Mouse (Mus musculus): Measurements from ENCODE around the gene Wasl. TPM values are rescaled to one million over a fixed set of nuclear protein-coding genes. Genes with fewer than 3 reads are reported as not detected.

Gene Wasl
- total RNA-seq, 2 experiments from 2014 or later: 48.4 to 53.4 TPM

DNA sequence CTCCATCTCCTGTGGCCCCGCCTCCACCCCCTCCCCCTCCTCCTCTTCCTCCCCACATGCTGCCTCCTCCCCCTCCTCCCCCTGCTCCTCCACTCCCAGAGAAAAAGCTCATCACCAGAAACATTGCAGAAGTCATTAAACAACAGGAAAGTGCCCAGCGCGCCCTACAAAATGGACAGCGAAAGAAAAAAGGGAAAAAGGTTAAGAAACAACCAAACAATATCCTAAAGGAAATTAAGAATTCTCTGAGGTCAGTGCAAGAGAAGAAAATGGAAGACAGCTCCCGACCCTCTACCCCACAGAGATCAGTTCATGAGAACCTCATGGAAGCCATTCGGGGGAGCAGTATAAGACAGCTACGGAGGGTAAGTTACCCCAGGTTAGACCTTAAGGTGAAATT lies 60.5 kb downstream of the Wasl start:
- DNase-seq: no peak

DNA sequence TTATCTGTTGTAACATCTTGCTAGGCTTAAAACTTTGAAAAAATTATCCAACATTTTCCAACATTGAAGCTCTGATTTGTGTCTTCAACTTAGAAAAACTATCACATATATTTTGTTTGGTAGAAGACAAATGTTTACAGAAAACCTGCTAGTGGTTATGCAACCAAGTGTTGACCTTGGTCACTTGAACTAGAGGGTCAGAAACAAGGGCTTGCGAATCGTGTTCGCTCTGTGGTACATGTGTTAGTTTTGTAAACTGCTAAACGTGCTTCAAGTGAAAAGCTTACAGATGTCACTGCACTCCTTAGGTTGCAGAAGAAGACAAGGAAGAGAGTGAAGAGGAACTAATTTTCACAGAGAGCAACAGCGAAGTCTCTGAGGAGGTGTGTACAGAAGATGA lies 61.8 kb downstream of the Wasl start:
- DNase-seq: no peak

DNA sequence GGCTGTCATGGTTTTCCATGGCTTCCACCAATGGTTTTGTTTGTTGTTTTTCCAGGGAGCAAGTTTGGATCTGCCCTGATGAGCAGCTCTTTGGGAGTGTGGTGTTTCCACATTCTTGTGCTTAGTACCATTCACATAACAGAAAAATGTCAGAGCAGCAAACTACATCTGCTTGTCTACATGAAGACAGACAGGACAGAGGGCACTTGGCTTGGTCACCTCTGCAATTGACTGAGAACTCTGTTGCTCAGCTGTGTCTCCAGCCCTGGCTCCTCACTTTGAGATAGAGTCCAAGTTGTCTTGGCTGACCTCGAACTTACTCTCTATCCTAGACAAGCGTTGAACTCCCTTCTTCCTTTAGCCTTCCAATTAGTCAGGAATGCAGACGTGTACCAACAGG lies 62.5 kb downstream of the Wasl start:
- no peak for DNase-seq

DNA sequence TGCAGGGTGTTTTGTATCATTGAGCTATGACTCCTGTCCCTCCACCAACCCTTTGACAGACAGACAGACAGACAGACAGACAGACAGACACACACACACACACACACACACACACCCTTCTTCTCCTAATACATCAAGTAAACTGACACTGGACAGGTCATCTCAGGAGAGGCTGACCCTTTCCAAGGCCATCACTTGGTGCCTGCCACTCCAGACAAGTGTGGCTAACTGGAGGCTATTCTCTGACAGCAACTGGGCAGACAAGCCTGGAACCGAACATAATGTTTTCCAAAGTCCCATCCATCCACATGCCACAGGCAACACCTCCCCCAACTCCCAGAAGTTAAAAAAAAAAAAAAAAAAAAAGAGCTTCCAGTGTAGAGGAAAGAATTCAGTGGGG lies 63.1 kb downstream of the Wasl start:
- DNase-seq: peak; percentile 3

DNA sequence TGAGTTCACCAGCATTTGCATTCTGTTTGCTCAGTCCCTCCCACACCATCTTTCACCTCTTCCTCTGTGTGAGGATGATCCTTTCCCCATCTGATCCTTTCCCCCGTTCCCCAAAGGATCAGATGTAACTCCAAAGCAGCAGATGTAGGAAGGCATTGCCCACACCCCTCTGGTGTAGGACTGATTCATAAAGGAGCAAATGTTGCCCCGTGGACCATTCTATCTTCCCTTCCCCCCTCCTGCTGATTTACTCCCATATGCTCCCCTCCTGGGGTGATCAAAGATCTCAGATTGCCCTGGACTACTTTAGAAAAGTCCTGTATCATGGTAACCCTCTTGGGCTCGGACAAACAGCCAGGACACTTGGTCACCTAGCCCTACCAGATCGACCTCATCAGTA lies 64.1 kb downstream of the Wasl start:
- DNase-seq: no peak

DNA sequence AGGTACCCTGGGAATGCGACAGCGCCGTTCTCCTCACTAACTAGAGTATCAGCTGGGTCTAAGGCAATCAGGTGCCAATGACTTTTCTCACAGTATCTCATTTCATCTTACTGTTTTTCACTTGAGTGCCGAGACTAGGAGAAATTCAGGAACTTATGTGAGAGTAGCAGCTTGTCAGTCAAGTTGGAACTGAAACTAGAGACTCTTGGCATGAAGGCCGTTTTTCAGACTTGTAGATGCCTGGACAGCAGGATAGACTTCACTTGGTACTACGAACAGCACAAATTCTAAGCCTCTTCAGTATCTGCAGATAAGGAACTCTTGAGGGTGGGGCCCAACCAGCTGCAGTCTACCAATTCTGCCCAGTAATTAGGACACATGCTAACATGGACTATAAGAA lies 64.7 kb downstream of the Wasl start:
- DNase-seq: no peak

DNA sequence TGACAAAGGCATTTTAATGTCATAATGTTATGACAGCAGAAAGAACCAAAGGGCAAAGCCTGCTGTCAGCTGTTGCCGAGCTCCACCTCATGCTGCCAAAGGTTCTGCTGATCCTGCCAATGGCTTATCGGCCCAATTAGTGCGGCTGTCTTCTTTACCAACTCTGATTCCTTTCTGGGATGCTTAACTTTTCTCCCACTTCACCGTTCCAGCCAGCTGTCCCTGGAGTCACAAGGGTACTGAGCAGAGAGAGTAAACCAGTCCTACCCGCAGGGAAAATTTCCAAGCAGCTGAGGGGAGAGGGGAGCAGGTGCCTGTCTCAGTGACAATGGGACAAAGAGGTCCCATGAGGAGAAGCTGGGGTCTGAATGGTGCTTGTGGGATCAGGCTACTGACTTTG lies 65.2 kb downstream of the Wasl start:
- no peak for DNase-seq

DNA sequence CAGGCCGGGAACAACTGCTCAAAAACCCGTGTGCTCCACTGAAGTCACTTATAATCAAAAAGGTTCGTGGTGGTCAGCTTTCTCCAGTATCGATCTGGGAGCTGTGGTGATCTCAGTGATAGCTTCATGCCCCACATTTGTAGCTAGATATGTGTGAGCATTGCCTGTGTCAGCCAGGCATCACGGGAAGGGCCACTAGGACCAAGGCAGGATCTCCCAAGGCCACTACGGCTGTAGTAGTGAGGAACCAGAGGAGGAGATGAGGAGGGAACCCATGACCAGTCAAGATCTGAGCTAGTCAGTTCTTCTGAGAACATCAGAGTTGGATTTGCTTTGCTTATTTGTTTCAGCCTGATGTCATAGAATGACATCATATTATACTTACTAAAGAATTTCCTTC lies 65.6 kb downstream of the Wasl start:
- DNase-seq: no peak

DNA sequence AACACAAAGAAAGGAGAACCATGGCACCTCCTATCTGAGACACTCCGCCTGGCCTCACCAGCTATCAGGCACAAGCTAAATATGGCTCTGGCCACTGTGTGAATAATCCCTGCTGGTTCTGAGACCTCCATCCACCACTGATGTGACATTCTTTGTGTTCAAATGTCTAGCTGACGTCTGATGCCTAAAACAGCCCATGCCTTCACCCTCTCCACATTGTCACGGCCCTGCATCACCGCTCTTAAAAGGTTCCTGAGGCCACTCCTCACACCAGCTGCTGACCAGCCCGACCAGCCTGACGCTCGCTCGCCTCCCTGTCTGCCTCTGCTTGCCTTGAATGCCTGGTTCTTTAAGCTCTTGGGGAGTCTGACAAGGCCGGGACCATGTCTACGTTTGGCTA lies 67.3 kb downstream of the Wasl start, which contains the start of gene Lmod2:
Gene Lmod2 (plus strand): TSS at position 263 of the 400 bp plus-strand sequence.
- DNase-seq: no peak

DNA sequence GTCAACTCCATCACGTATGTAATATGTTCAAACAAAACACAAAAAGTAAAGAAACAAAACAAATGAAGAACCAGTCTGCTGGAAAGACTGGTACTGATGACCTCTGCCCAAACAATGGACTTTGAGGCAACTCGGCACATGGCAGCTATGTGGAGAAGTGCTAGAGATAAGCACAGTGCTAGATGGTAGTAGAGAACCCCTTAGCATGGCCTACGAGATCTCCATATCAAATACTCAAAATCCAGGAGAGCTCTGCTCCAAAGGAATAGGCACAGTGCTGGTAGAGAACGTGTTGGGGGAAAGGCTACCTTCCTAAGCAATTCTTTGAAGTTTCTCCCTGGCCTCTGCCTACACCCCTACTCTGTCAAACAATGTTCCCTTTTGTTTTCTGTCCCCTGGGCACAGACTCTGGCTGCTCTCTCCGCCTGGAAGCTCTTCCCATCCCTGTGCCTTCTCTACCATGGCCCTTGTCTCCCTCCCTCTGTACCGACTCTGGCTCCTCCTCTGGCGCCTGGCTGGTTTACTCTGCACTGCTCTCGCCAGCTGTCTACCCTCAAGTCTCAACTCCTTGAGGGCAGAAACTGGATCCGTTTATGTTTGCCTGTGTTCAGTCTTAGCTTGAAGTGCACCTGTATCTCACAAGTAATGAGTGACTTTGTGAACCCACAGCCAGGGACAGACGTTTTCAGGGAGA lies 73.1 kb downstream of the Wasl start:
- no peak for DNase-seq

DNA sequence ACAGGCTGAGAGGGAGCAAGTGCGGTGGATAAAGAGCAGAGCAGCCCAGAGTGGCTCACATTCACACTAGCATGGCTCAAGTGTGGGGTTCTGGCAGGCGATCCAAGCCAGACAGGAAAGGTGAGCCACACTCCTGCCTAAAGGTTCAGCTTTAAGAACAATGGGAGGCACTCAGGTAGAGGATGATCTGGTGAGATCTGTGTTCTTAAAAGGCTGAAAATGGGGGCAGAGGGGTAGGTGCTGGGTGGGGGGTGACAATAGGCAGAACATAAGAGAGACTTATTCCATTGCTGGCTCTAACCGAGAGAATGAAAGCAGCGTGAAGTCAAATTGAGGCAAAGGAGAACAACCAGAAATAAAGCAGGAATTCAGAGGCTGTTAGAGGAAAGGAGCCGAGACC lies 74.5 kb downstream of the Wasl start:
- no peak for DNase-seq

DNA sequence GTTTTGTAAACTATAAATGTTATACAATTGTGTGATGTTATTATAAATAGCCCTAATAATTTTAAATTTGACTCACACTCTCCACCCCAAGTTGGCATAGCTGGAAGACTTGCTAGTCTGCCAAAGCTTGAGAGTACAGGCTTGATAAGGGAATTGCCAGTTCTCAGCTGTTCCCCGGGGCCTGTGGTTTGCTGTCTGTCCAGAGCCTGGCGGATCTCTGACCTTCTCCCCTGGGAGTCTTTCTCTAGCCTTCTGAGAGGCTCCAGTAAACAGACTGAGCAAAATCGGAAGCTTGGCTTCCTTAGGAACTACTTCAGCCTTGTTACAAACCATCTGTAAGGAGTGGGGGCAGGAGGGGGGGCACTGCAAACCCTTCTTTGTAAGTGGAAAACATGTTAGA lies 77.9 kb downstream of the Wasl start:
- DNase-seq: peak; percentile 60

DNA sequence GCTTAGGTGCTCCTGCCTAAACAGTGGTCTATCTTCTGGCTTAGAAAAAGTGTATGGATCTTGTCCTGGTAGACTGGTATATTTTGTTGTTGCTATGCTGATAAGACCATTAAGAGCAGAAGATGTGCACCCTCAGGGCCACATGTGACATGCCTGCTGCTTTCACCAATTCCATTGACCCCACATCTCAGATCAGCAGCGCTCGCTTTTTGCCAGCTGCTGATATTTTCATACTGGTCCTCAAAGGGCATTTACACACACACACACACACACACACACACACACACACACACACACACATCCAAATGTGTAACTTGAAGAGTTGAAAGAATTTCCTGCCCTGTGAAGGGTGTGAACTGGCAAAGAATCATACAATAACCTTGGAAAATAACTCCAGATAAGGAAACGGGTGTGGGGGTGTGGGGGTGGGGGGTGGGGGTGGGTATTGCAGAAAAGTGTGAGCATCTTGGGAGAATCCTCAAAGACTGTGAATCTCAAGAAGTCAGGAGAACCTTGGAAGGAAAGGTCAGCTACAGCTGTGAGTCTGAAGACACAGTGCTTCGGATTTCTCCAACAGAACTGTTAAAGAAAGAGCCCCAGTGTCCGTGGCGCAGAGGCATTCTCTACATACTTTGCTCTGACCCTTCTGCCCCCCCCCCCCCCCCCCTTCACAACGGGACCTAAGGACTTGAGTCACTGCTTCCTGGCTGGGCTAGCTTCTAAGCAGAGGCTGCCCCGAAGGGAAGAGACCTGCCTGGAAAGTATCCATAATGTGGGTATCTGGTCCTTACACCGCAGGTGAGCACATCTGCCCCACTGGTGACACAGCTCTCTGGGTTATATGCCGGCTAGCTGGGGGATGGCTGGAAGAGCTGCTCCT lies 79.1 kb downstream of the Wasl start:
- peak; percentile 13 for DNase-seq

DNA sequence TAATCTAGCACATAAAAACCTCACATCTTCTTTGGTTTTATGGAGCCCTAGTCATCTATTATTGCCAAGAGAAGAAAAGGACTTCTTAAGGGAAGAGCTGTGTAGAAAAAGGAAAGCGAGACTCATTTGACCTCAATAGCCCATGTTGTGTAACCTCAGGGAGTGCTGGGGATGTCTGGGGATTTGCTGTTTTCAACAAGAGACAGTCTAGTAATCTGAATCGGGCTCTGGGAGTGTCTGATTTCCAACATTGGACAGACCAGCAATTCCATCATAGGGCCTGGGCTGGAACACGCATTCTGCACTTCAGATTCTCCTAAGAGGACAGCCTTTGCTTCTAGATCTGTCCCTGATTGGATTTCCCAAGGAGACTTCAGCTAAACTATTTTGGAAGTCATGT lies 81.4 kb downstream of the Wasl start:
- DNase-seq: peak; percentile 18

DNA sequence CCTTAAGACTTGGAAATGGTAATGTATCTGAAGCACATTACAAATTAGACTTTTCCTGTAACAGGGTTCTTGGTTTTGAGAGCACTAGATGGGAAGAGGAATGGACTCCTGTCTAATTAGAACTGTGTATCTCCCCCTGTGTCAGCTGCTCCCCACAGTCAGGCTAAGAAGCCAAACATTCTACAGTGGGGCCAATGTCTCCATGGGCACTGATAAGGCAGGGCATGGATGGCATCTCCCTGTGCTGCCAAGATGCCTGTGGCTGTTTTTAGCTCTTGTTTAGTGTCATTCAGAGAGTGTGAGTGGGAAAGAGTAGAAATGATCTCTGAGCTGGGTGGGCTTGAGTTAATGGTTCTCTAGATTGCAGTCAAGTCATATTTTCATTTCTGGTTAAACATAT lies 91.5 kb downstream of the Wasl start:
- DNase-seq: no peak

DNA sequence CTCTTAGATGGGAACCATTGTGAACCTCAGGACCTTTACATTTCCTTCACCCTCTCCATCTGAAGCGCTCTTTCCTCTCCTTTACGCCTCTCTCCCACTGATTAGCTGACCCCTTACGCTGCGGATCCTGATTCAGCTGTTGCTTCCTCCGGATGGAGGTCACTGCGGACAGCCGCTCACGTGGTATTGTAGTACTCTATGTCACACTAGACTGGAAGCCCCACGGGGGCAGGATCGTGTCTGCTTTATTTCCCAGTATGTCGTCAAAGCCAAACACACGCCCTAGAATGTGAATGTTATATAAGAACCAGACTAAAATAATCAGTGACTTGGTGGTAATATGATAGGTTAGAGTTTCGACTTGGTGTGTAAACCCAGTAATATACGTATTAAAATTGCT lies 92.4 kb downstream of the Wasl start:
- DNase-seq: no peak

DNA sequence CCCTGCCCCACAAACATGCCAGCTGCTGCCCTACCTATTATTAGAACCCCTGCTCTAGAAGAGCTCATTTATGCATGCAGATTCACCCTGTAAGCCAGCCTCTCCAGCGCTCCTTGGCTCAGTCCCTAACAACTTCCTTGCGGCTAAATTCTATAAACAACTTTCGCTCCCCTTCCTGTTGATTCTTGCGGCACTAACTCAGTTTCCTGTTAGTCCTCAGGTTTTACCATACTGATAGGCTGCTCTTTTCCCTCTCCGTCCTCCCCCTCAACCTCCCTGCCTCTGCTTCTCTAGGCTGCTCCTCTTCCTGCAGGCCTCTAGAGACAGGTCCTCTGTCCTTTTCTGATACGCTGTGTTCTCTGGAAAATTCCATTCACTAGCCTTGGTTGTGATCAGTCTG lies 93.7 kb downstream of the Wasl start:
- DNase-seq: no peak

DNA sequence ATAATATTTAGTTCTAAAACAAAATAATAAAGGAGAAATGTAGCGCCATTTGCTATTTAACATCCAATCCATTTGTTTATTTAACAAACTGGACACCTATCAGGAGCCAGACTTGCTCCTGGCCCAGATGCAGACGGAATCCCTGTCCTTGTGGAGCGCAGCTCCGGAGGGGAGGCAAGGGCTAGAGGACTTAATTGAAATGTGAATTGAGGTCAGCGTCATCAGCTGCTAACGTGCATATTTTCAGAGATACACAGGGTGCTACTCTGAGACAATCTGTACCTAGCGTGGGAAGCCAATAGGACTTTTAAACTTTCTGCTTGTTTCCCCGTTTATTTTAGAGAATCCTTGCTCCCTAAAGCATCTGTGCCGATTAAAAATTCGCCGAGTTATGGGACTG lies 94.5 kb downstream of the Wasl start:
- no peak for DNase-seq

DNA sequence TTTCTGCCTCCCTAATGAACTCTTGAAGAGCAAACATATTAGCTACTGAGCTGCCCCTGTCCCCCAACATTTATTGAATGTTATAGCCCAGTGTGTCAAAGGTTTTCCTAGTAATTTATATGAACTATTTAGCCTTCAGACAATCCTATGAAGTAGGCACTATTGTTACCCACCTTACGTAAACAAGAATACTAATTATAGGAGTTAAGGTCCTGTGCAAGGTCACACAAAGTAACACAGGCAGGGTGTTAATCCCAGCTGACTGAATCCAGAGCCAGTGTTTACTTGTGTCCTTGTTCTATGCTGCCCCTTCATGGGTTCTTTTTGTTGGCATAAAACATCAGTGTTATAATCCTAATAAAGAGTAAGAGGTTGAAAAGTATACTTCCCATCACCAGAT lies 95.1 kb downstream of the Wasl start:
- DNase-seq: no peak

DNA sequence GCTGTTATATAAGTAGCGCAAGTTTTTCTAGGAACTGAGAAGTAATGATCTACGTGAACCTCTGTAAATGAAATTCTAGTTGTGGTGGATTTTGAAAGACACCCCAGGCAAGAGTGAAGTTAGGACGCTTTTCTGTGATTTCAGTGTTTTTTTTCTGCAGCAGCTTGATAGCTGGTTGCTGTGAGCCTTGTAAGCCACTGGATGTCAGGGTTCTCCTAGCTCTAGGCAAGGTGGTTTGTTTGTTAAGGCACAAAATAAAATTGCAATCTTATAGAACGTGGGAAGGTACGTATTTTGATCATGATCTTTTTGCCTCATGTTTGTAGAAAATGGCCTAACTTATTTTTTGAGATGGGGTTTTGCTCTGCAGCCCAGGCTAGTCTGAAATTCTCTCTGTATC lies 95.8 kb downstream of the Wasl start:
- no peak for DNase-seq

DNA sequence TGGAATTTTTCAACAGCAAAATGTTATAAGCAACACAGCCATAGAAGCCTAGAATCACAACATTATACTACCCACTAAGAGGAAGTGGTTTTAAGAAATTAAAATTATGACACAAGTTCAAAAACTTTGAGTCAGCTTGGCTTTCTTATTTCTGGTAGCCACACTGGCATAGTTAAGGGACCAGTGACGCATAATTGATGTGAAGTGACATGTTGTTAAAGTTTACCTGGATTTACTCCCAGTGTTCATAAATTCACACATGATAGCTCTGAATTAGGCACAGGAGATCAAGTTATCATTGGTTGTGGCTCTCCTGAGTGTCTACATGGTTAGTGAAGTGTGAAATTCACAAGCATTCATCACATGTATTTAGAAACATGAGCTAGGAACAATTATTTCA lies 99.9 kb downstream of the Wasl start:
- DNase-seq: no peak

DNA sequence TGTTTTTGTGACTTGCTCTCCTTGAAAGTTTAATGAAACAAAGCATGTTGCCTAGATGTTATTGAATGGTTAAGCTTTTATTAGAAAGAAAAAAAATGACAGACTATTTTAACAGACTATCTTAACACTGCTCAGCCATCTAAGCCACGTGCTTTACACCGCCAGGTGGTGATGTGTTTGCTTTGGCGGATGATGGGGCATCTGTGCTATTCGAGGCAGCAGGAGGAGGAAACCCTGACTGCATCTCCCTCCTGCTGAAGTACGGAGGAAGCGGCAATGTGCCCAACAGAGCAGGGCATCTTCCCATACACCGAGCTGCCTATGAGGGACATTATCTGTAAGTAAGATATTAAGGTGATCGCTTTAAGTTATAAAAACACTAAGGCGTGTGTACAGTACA lies 100.7 kb downstream of the Wasl start:
- DNase-seq: no peak
